Mouse (Mus musculus) limb, embryonic 14.5 days (tissue): ENCODE results near the gene Mfap1a. TPM values are rescaled to one million over a fixed set of nuclear protein-coding genes. Genes with fewer than 3 reads are reported as not detected.
A peak's percentile ranks its signal among the peaks of the same experiment; 100 is the strongest.
"Not testable (repeated sequence)": the region's sequence is repeated elsewhere in the genome, so short reads cannot be mapped to it uniquely, and the experiment has no call there.

Experiments
- ATAC-seq: fragments of 200-750 bp; cut with Nextera tagmentation; 2 replicates; pipeline ENCODE4 v1.8.0; 2017; ENCODE audit warnings: low read depth, moderate number of reproducible peaks, moderate TSS enrichment; ENCODE audit not compliant: low FRiP score
- DNase-seq: peaks from one replicate; pipeline ENCODE4 v3.0.0-alpha.2; 2015; ENCODE audit warnings: low spot score
- H3K27ac ChIP-seq: fragments of 300-500 bp; sonication (generic); replicated peaks from 2 replicates; pipeline ENCODE4 v1.5.1; 2014; ENCODE audit warnings: low read depth, mild to moderate bottlenecking, low read length, moderate library complexity, mixed read lengths
- H3K27me3 ChIP-seq: fragments of 300-500 bp; sonication (generic); 2 replicates; pipeline ENCODE4 v1.6.1; 2014; ENCODE audit warnings: low read length, mixed read lengths; ENCODE audit not compliant: control insufficient read depth, insufficient read depth
- H3K36me3 ChIP-seq: fragments of 300-500 bp; sonication (generic); 2 replicates; pipeline ENCODE4 v1.6.1; 2014; ENCODE audit warnings: mild to moderate bottlenecking, low read length, moderate library complexity, mixed read lengths; ENCODE audit not compliant: control insufficient read depth, insufficient read depth
- H3K4me1 ChIP-seq: fragments of 300-500 bp; sonication (generic); 2 replicates; pipeline ENCODE4 v1.6.1; 2014; ENCODE audit warnings: antibody characterized with exemption, low read length, mixed read lengths; ENCODE audit not compliant: control insufficient read depth, insufficient read depth
- H3K4me2 ChIP-seq: fragments of 300-500 bp; sonication (generic); replicated peaks from 2 replicates; pipeline ENCODE4 v1.6.1; 2014; ENCODE audit warnings: low read depth, mild to moderate bottlenecking, low read length, moderate library complexity; ENCODE audit not compliant: severe bottlenecking
- H3K4me3 ChIP-seq: fragments of 300-500 bp; sonication (generic); replicated peaks from 2 replicates; pipeline ENCODE4 v1.5.1; 2014; ENCODE audit warnings: low read length
- H3K9ac ChIP-seq: fragments of 300-500 bp; sonication (generic); 2 replicates; pipeline ENCODE4 v1.6.1; 2014; ENCODE audit warnings: mild to moderate bottlenecking, low read depth, low read length, moderate library complexity; ENCODE audit not compliant: severe bottlenecking
- H3K9me3 ChIP-seq: fragments of 300-500 bp; sonication (generic); 2 replicates; pipeline ENCODE4 v1.6.1; 2016; ENCODE audit warnings: low read length; ENCODE audit not compliant: control insufficient read depth
- POLR2A ChIP-seq: fragments of 200-500 bp; IDR thresholded peaks from 2 replicates; pipeline ENCODE4 v1.8.0; 2012; ENCODE audit warnings: inconsistent platforms, mild to moderate bottlenecking, moderate library complexity, borderline replicate concordance; ENCODE audit not compliant: insufficient read depth, insufficient read length; ENCODE audit errors: extremely low read depth
- WGBS: fragments of 180-500 bp; shearing (Covaris S2); extraction: QIAGEN DNeasy Blood & Tissue Kit; methylation state at CpG from one replicate; pipeline ENCODE4 v1.1.7; 2014; 5-methylcytosine and 5-hydroxymethylcytosine counted together
- polyA plus RNA-seq, 2 experiments: library from polyadenylated mRNA; depleted of rRNA in 1 of 2; stranded (reverse) in 1 of 2; unstranded in 1 of 2; fragments of >200 nt; fragmentation: Nextera tagmentation in 1 of 2; extraction: Ambion mirVana in 1 of 2; gene quantifications; 2 replicates each; pipeline versions ENCODE4 v1.2.1 to v1.2.3; 2012 to 2014

The Mfap1a gene
- polyA plus RNA-seq, 2 experiments: 14.6 to 23.8 TPM

- not testable (repeated sequence) for H3K27me3 ChIP-seq, H3K27ac ChIP-seq, H3K36me3 ChIP-seq, H3K9me3 ChIP-seq, H3K4me1 ChIP-seq
- WGBS: 4% methylated on average over 36 of the region's 41 CpGs
- peak within 1 kb of the TSS; percentile 59 for H3K4me2 ChIP-seq
- peak within 1 kb of the TSS; percentile 53 for H3K4me3 ChIP-seq
- TF ChIP-seq POLR2A: peak; percentile 61; the same call in 1 of the 2 replicates
- ATAC-seq: peak; percentile 94
- peak; percentile 94 for DNase-seq
- H3K9ac ChIP-seq: peak within 1 kb of the TSS; percentile 55
Observed at GRCm38 (mm10) chr2:121473301-121474179, 32.9 kb downstream of the Mfap1a start, which contains the start of gene Mfap1b. Gene Mfap1b, minus strand, starts transcription at chr2:121474067.

DNA sequence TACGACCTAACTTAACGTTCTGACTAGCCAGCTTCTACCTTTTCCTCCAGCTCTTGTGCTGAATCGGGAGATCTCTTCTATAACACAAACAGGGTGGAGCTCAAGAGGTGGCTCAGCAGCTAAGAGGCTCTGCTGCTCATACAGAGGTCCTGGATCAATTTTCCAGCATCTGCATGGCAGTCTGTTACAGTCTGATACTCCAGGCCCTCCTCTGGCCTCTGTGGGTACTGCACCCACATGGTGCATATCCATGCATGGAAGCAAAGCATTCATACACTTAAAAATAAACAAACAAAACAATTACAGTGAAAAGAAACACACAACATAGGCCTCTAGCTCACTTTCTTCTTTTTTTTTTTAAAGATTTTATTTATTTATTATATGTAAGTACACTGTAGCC is 33.7 kb downstream of the Mfap1a start:
- WGBS: 84% methylated on average over 3 of the region's 3 CpGs
- not testable (repeated sequence) for H3K27ac ChIP-seq, H3K4me3 ChIP-seq, ATAC-seq, DNase-seq, H3K9me3 ChIP-seq, H3K36me3 ChIP-seq, H3K4me1 ChIP-seq, H3K4me2 ChIP-seq, H3K27me3 ChIP-seq, H3K9ac ChIP-seq

DNA sequence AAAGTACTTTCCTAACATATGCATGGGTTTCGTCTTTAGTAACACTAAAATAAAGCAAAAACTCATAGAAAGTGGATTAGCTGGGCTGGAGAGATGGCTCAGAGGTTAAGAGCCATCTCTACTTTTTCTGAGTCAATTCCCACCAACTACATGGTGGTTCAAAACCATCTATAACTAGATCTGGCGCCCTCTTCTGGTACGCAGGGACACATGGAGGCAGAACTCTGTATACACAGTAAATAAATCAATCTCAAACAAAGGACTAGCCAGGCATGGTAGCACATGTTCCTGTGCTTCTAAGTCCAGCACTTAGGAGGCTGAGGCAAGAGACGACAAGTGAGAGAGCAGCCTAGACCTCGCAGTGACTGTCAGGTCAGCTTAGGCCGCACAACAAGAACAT is 37.5 kb downstream of the Mfap1a start:
- not testable (repeated sequence) for ATAC-seq, H3K27ac ChIP-seq, H3K9ac ChIP-seq, H3K36me3 ChIP-seq, H3K4me1 ChIP-seq, H3K9me3 ChIP-seq, DNase-seq, H3K4me3 ChIP-seq, H3K27me3 ChIP-seq, H3K4me2 ChIP-seq
- 60% methylated on average over 1 of the region's 6 CpGs for WGBS

DNA sequence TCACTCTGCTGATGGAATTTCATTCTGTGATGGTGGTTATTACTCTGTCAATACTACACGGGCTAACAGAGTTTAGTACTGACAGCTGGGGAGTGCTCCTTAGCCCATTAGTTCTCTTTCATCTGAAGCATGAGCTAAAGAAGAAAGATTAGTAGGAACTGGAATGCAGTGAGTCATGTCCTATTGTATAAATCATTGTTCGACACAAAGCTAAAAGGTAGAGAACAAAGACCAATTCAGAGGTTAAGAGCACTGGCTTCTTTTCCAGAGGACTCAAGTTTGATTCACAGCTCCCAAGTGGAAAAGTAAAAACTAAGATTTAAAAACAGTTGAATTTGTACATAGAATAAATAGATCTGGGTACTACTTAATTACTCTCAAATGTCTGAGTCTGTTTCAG is 46.4 kb downstream of the Mfap1a start:
- no peaks in the 10 kb centered on the region for H3K9me3 ChIP-seq
- H3K4me1 ChIP-seq: peaks cover 3% of the 10 kb centered on the region; the same call in 1 of the 2 replicates
- ATAC-seq (no peak), DNase-seq (no peak)
- H3K27me3 ChIP-seq: no peaks in the 10 kb centered on the region
- peaks cover 20% of the 10 kb centered on the region for H3K36me3 ChIP-seq
- H3K27ac ChIP-seq: no peak overlapping the region
- WGBS: 69% methylated on average over 2 of the region's 2 CpGs
- H3K4me2 ChIP-seq: no peak overlapping the region
- no peak for TF ChIP-seq POLR2A
- H3K4me3 ChIP-seq: no peak overlapping the region
- H3K9ac ChIP-seq: no peak overlapping the region

- peaks cover 44% of the 10 kb centered on the region for H3K36me3 ChIP-seq
- TF ChIP-seq POLR2A: 0 out of 2 replicates have a peak, but pooled peaks have one; percentile 36
- 4% methylated on average over 41 of the region's 41 CpGs for WGBS
Observed at GRCm38 (mm10) chr2:121456692-121457642, 49.5 kb downstream of the Mfap1a start, which contains the start of gene Serinc4. Gene Serinc4, minus strand, starts transcription at chr2:121456781.

More at GRCm38 (mm10) chr2:121456692-121457642, 49.5 kb downstream of the Mfap1a start, which contains the start of gene Serinc4:
- H3K9me3 ChIP-seq: no peaks in the 10 kb centered on the region
- peak within 1 kb of the TSS; percentile 67 for H3K27ac ChIP-seq
- no peaks in the 10 kb centered on the region for H3K27me3 ChIP-seq
- ATAC-seq (peak; percentile 91), DNase-seq (peak; percentile 85)
- H3K9ac ChIP-seq: peak within 1 kb of the TSS; percentile 76
- peak within 1 kb of the TSS; percentile 56 for H3K4me2 ChIP-seq
- H3K4me1 ChIP-seq: peaks cover 3% of the 10 kb centered on the region; the same call in 1 of the 2 replicates
- H3K4me3 ChIP-seq: peak within 1 kb of the TSS; percentile 68
